Mouse (Mus musculus) midbrain, embryonic 12.5 days (tissue): Measurements from ENCODE around the gene Myo9b. TPM values are rescaled to one million over a fixed set of nuclear protein-coding genes. Genes with fewer than 3 reads are reported as not detected.

Source experiments
- ATAC-seq: fragments of 200-750 bp; cut with Nextera tagmentation; 2 replicates; pipeline ENCODE4 v1.8.0; 2017; ENCODE audit warnings: low read depth, moderate TSS enrichment, moderate library complexity; ENCODE audit not compliant: low FRiP score
- H3K27ac ChIP-seq: fragments of 300-500 bp; sonication (generic); replicated peaks from 2 replicates; pipeline ENCODE4 v1.5.1; 2016; ENCODE audit warnings: mild to moderate bottlenecking
- H3K27me3 ChIP-seq: fragments of 300-500 bp; sonication (generic); 2 replicates; pipeline ENCODE4 v1.6.1; 2016; ENCODE audit warnings: mild to moderate bottlenecking
- H3K36me3 ChIP-seq: fragments of 300-500 bp; sonication (generic); 2 replicates; pipeline ENCODE4 v1.6.1; 2016
- H3K4me1 ChIP-seq: fragments of 300-500 bp; sonication (generic); 2 replicates; pipeline ENCODE4 v1.6.1; 2016
- H3K4me2 ChIP-seq: fragments of 300-500 bp; sonication (generic); replicated peaks from 2 replicates; pipeline ENCODE4 v1.6.1; 2016; ENCODE audit warnings: mild to moderate bottlenecking, moderate library complexity
- H3K4me3 ChIP-seq: fragments of 300-500 bp; sonication (generic); 2 replicates; pipeline ENCODE4 v1.5.1; 2016; ENCODE audit warnings: mild to moderate bottlenecking
- H3K9ac ChIP-seq: fragments of 300-500 bp; sonication (generic); replicated peaks from 2 replicates; pipeline ENCODE4 v1.6.1; 2016; ENCODE audit warnings: mild to moderate bottlenecking, moderate library complexity
- H3K9me3 ChIP-seq: fragments of 300-500 bp; sonication (generic); 2 replicates; pipeline ENCODE4 v1.6.1; 2016; ENCODE audit warnings: mild to moderate bottlenecking
- WGBS: fragments of 180-500 bp; shearing (Covaris S2); methylation state at CpG from one replicate; pipeline ENCODE4 v1.1.7; 2016; 5-methylcytosine and 5-hydroxymethylcytosine counted together
- polyA plus RNA-seq: library from polyadenylated mRNA; unstranded; fragments of >200 nt; fragmentation: Nextera tagmentation; extraction: Ambion mirVana; gene quantifications from 2 replicates; pipeline ENCODE4 v1.2.1, GENCODE M21; 2016

Gene Myo9b
- polyA plus RNA-seq, 1 experiment from 2014 or later: 28.1 TPM

DNA sequence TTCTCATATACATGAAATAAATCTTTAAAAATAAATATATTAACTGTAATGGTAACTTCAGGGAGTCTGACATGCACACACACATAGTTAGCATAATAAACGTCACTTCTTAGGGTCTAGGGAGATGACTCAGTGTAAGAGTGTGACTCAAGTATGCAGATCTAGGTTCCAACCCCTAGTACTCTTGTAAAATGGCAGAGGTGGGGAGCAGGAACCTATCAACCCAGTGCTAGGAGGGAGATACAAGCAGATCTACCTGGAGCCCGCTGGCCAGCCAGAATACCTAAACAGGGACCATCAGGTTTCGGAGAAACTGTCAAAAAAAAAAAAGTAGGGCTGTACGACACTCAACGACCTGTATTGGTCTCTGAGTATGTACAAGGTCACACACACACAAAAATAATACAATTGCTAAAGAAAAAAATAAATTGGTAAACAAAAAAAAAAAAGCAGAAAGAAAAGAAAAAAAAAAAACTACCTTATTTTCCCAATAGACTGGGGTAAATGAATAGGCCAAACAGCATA is 98.3 kb downstream of the Myo9b start:
- Histone ChIP-seq H3K27ac (0 out of 2 replicates have a peak overlapping the region, but pooled peaks have one; percentile 80), H3K36me3 (peaks cover 39% of the 10 kb centered on the region), H3K9ac (peak overlapping the region; percentile 61; the same call in 1 of the 2 replicates), H3K27me3 (no peaks in the 10 kb centered on the region), H3K4me2 (peak overlapping the region; percentile 51), H3K4me1 (peaks cover 37% of the 10 kb centered on the region), H3K4me3 (peak overlapping the region; percentile 80), H3K9me3 (no peaks in the 10 kb centered on the region)
- ATAC-seq: no peak
- WGBS: 32% methylated on average over 5 of the region's 5 CpGs

DNA sequence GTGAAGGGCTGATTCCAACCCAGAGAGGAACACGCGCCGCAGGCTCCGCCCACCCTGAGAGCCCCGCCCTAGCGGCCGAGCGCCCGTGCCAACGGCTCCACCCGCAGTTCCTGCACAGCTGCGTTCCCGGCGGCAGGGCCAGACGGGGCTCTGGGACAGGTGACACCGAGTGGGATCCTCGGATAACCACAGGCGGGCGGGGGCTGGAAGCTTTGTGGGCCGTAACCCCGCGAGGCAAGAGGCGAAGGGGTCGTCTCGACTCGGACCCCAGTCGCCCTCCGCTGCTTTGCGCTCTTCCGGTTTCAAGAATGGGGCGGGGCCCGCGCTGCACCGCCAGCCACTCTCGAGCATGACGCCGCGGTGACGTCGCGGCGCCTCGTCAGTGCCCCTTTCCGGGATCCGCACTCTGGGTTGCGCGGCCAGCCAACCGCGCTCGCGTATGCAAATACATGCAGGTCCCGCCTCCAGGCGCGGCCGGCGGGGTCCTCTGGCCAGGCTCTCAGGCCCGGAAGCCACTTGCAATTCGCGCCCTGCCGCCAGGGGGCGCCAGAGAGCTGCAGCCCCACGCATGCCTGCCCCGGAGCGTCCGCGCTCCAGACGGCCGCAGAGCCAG is 98.8 kb downstream of the Myo9b start, which contains the start of gene Ocel1:
Gene Ocel1, plus strand, starts transcription at position 63 of the 613 bp plus-strand sequence.
- Histone ChIP-seq H3K9me3 (no peaks in the 10 kb centered on the region), H3K4me2 (peak within 1 kb of the TSS; percentile 51), H3K27ac (peak within 1 kb of the TSS; percentile 80), H3K27me3 (peaks cover 2% of the 10 kb centered on the region; the same call in 1 of the 2 replicates), H3K36me3 (peaks cover 39% of the 10 kb centered on the region), H3K4me1 (peaks cover 38% of the 10 kb centered on the region), H3K9ac (peak within 1 kb of the TSS; percentile 61), H3K4me3 (peak within 1 kb of the TSS; percentile 80)
- 1% methylated on average over 68 of the region's 68 CpGs for WGBS
- peak; percentile 88 for ATAC-seq

DNA sequence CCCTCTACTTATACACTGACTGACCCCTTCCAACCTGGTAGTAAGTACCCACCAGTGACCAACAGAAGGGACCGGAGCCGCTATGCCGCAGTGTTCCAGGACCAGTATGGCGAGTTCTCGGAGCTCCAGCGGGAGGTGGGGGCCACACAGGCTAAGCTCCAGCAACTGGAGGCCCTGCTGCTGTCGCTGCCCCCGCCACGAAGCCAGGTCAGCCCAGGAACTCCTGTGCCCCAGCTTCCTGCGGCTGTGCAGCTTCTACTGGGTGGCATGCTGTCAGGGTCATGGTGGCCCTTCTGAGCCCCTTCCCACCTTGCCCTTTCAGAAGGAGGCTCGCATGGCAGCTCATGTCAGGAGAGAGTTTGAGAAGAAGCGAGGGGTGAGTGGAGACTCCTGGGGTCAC is 99.9 kb downstream of the Myo9b start:
- no peak overlapping the region for H3K4me3 ChIP-seq
- H3K27ac ChIP-seq: no peak overlapping the region
- 82% methylated on average over 12 of the region's 12 CpGs for WGBS
- H3K36me3 ChIP-seq: peaks cover 39% of the 10 kb centered on the region
- ATAC-seq: no peak
- H3K4me2 ChIP-seq: no peak overlapping the region
- peaks cover 13% of the 10 kb centered on the region for H3K27me3 ChIP-seq
- H3K9me3 ChIP-seq: no peaks in the 10 kb centered on the region
- peaks cover 43% of the 10 kb centered on the region for H3K4me1 ChIP-seq
- H3K9ac ChIP-seq: no peak overlapping the region

DNA sequence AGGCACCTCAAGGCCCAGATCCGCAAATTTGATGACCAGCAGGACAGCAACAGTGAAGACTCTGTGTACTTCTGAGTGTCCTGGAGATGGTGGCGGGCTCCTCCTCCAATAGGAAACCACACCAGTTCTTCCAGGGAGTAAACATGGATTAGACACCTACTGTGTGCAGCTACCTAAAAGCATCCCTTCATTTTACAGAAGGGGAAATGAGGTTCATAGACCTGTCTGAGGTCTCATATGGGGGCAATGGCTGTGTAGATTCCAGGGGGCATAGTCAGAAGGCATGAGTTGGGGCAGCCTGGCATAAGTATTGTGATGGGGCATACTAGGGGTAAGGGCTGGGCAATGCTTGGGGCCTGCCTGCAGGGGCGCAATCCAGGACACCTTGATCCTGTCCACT is 100.5 kb downstream of the Myo9b start:
- no peak overlapping the region for H3K9ac ChIP-seq
- H3K9me3 ChIP-seq: no peaks in the 10 kb centered on the region
- H3K36me3 ChIP-seq: peaks cover 43% of the 10 kb centered on the region
- H3K4me1 ChIP-seq: peaks cover 37% of the 10 kb centered on the region
- H3K4me2 ChIP-seq: no peak overlapping the region
- WGBS: 95% methylated on average over 3 of the region's 3 CpGs
- H3K27ac ChIP-seq: no peak overlapping the region
- peaks cover 18% of the 10 kb centered on the region for H3K27me3 ChIP-seq
- no peak for ATAC-seq
- H3K4me3 ChIP-seq: no peak overlapping the region

DNA sequence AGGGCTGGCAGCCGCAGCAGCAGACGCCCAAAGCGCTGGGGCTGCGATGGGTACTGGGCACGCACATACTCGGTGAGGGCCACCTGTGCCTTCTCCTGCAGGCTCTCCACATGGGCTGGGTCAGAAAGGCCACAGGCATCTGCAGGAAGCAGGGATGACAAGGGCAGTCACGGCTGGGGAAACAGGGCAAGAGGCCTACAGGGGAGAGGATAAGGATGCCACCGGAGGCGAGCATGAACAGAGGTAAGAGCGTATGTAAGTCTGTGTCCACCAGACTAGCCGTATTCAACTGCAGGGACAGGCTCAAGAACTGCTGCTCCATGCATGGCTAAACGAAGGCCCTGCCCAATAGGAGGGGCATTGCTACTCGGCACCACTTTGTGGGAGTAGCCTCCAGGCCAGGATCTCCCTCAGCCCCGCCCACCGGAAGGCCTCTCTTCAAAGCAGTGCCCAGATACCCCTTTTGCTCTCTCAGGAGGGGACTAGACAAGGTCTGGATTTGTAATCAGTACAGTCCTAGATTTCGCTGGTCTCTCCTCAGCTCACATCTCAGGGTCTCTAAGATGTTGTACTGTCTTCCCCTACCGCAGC is 102.2 kb downstream of the Myo9b start:
- 79% methylated on average over 17 of the region's 17 CpGs for WGBS
- Histone ChIP-seq H3K36me3 (peaks cover 34% of the 10 kb centered on the region), H3K9me3 (no peaks in the 10 kb centered on the region), H3K27ac (no peak overlapping the region), H3K4me2 (no peak overlapping the region), H3K4me3 (no peak overlapping the region), H3K4me1 (peaks cover 42% of the 10 kb centered on the region), H3K27me3 (peaks cover 18% of the 10 kb centered on the region), H3K9ac (no peak overlapping the region)
- no peak for ATAC-seq

DNA sequence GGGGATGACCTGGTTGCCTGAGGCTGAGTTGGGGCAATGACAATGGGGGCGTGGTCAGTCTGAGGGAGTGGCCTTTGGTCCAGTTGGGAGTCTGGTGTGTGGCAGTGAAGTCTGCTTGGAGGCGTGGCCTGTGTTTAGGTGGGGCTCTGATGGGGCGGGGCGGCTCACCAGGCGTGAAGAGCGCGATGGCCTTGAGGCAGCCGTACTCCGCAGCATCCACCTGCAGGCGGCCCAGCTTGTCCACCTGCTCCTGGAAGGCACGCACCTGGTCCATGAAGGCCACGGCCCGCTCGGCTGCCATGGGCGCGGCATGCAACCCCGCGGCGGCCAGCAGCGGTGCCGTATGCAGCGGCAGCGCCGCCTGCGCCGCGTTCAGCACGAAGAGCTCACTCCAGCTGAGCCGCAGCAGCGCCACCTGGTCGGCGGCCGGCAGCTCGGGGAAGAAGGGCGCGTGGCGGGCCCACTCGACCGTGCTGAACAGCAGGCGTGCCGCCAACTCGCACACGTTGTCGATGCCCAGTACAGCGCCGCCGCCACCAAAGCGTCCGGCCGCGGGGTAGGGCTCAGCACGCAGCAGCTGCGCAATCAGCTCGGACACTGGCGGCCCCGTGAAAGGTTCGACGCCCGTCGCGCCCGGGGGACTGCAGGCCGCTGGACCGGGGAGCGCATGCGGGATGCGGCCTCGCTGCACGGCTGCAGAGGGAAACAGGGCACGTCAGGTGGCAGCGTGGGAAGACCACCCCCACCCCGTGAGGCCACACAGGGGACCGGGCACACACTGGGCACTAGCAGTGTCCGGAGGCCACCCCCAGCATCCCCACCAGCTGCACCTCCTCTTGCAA is 103.3 kb downstream of the Myo9b start:
- Histone ChIP-seq H3K4me1 (peaks cover 46% of the 10 kb centered on the region), H3K27ac (peak overlapping the region; percentile 68), H3K9ac (peak overlapping the region; percentile 59), H3K27me3 (peaks cover 21% of the 10 kb centered on the region), H3K36me3 (peaks cover 31% of the 10 kb centered on the region), H3K9me3 (no peaks in the 10 kb centered on the region), H3K4me2 (peak overlapping the region; percentile 56), H3K4me3 (peak overlapping the region; percentile 38)
- ATAC-seq: peak; percentile 3
- 6% methylated on average over 74 of the region's 74 CpGs for WGBS

DNA sequence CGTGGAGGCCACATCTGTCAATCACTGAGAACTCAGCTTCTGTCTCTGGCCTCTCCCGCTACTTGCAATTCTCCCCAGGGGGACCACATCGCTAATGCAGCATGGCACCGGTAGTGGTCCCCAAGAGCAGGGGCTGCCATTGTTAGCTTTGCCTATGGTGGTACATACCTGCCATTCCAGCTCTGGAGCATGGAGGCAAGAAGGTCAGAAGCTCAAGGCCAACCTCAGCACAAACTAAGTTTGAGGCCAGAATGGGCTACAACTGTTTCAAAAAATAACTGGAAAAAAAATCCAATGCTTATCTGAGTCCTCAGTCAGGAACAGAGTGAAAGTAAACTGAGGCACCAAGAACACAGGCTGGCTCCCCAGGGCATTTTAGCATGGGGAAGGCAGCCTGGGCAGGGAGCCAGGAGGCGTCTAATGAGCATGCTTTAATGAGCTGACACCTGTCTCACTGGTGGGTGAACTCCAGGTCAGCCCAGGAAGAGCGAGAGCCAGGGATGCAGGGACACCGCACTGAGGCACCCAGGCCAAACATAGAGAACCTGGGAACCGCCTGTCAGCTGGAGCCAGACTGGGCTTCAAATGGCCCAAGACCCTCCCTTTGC is 104.0 kb downstream of the Myo9b start:
- Histone ChIP-seq H3K9me3 (no peaks in the 10 kb centered on the region), H3K27me3 (peaks cover 24% of the 10 kb centered on the region), H3K9ac (no peak overlapping the region; the same call in 1 of the 2 replicates), H3K4me3 (peak overlapping the region; percentile 38), H3K4me1 (peaks cover 52% of the 10 kb centered on the region), H3K4me2 (peak overlapping the region; percentile 56), H3K36me3 (peaks cover 31% of the 10 kb centered on the region), H3K27ac (peak overlapping the region; percentile 68; the same call in 1 of the 2 replicates)
- no peak for ATAC-seq
- WGBS: 40% methylated on average over 8 of the region's 8 CpGs

DNA sequence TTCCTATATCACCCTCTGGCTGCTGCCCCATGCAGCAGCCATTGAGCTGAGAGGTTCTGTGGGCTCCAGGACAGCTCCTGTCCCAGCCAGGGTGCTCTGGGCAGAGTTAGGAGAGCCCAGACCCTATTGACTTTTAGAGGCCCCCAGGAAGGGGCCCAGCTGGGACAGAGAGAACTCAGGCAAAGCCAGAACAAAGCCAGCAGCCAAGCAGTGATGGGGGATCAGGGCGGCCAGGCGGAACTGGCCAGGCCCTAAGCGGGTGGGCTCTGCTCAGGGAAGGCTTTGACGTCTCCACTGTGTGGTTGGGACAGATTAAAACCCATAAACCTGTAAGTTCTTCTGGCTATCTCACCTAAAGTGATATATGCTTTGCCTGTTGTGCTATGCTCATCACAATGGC is 106.5 kb downstream of the Myo9b start:
- Histone ChIP-seq H3K36me3 (peaks cover 21% of the 10 kb centered on the region), H3K9me3 (no peaks in the 10 kb centered on the region), H3K27ac (peak overlapping the region; percentile 61), H3K4me1 (peaks cover 70% of the 10 kb centered on the region), H3K4me3 (peak overlapping the region; percentile 84), H3K9ac (peak overlapping the region; percentile 87), H3K27me3 (peaks cover 24% of the 10 kb centered on the region), H3K4me2 (peak overlapping the region; percentile 98)
- WGBS: 16% methylated on average over 4 of the region's 4 CpGs
- no peak for ATAC-seq

DNA sequence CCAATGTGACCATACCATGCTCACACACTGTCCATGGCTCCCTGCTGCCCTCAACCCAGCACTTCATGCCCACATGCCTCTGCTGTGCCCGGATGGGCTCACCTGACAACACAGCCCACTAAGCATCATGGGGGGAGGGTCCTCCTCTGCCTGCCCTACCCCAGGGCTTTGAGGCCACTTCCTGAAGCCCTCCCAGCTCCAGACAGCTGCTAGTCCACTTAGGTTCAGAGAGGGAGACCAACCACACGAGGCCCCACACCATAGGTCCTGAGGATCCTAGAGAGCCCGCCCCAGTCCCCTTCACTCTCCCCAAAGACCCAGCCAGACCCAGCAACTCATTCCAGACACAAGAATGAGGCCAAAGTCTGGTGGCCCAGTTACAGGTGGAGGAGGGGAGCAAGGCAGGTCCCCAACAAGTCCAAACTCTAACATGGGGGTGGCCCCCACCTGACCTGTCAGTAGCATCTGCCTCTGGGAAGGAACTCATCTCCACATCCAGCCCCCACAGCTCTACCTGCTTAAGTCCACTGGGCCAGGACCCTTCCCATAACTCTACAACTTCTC is 107.1 kb downstream of the Myo9b start:
- H3K27ac ChIP-seq: peak overlapping the region; percentile 61
- H3K36me3 ChIP-seq: peaks cover 15% of the 10 kb centered on the region
- ATAC-seq: no peak
- H3K4me3 ChIP-seq: peak overlapping the region; percentile 84
- peak overlapping the region; percentile 98 for H3K4me2 ChIP-seq
- H3K9ac ChIP-seq: peak overlapping the region; percentile 87
- peaks cover 70% of the 10 kb centered on the region for H3K4me1 ChIP-seq
- no peaks in the 10 kb centered on the region for H3K9me3 ChIP-seq
- WGBS: 38% methylated on average over 3 of the region's 3 CpGs
- H3K27me3 ChIP-seq: peaks cover 24% of the 10 kb centered on the region

DNA sequence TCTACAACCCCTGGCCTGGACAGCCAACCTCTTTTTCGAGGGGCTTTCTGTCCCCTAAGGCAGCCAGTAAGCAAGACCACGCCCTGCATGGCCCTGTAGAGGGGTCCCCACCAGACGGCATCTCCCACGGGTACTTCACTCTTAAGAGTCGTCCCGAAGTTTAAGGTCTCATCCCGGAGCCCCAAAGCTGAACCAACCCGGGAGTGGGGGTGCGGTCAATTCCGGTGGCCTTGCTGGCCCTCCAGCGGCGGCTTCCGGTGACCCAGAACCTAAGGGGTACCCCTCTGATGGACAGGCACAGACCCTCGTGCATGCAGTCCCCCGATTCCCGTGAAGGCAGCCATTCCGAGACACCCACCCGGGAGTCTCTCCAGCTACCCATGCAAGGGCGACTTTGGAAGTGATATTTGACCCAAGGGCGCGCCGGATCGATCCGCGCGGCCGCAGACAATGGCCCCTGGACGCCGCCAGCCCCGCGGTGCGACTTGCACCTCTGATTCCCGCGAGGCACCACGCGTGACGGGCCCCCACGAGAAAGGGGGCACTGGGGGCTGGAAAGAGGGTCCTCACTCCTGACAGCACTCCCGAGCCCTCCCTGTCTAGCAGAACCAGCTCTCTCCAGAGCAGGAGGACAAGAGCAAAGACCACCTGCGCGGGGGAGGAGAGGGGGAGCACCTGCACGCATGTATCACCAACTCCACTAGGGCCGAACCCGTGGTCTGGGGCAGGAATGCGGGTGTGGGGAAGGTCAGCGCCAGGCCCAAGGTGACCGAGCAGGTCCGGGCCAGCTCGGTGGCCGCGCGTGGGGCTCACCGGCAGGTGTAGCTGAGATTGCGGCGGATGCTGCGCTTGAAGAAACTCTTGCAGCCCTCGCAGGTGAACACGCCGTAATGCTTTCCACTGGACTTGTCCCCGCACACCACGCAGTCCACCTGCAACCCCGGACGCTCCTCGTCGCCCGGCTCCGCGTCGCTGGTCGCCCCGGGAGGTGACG is 108.0 kb downstream of the Myo9b start:
- Histone ChIP-seq H3K36me3 (peaks cover 7% of the 10 kb centered on the region), H3K4me3 (peak overlapping the region; percentile 84), H3K4me2 (peak overlapping the region; percentile 98), H3K4me1 (peaks cover 64% of the 10 kb centered on the region), H3K27me3 (peaks cover 24% of the 10 kb centered on the region), H3K9me3 (no peaks in the 10 kb centered on the region), H3K27ac (peak overlapping the region; percentile 92), H3K9ac (peak overlapping the region; percentile 87)
- 1% methylated on average over 72 of the region's 72 CpGs for WGBS
- no peak for ATAC-seq
